Mouse (Mus musculus) embryonic facial prominence, embryonic 12.5 days (tissue): ENCODE results near the gene Spry1. TPM values are rescaled to one million over a fixed set of nuclear protein-coding genes. Genes with fewer than 3 reads are reported as not detected.
A peak's percentile ranks its signal among the peaks of the same experiment; 100 is the strongest.

Source experiments
- ATAC-seq: fragments of 200-750 bp; cut with Nextera tagmentation; 2 replicates; pipeline ENCODE4 v1.8.0; 2017; ENCODE audit not compliant: insufficient number of reproducible peaks, insufficient read depth, low FRiP score, low TSS enrichment
- H3K27ac ChIP-seq: fragments of 300-500 bp; sonication (generic); 2 replicates; pipeline ENCODE4 v1.5.1; 2016; ENCODE audit warnings: mild to moderate bottlenecking
- H3K27me3 ChIP-seq: fragments of 300-500 bp; sonication (generic); 2 replicates; pipeline ENCODE4 v1.6.1; 2016; ENCODE audit warnings: mild to moderate bottlenecking, moderate library complexity
- H3K36me3 ChIP-seq: fragments of 300-500 bp; sonication (generic); 2 replicates; pipeline ENCODE4 v1.6.1; 2016; ENCODE audit warnings: mild to moderate bottlenecking
- H3K4me1 ChIP-seq: fragments of 300-500 bp; sonication (generic); 2 replicates; pipeline ENCODE4 v1.6.1; 2016
- H3K4me2 ChIP-seq: fragments of 300-500 bp; sonication (generic); replicated peaks from 2 replicates; pipeline ENCODE4 v1.6.1; 2016; ENCODE audit warnings: mild to moderate bottlenecking, moderate library complexity
- H3K4me3 ChIP-seq: fragments of 300-500 bp; sonication (generic); 2 replicates; pipeline ENCODE4 v1.5.1; 2016; ENCODE audit warnings: mild to moderate bottlenecking
- H3K9ac ChIP-seq: fragments of 300-500 bp; sonication (generic); 2 replicates; pipeline ENCODE4 v1.6.1; 2016; ENCODE audit warnings: mild to moderate bottlenecking, moderate library complexity
- H3K9me3 ChIP-seq: fragments of 300-500 bp; sonication (generic); 2 replicates; pipeline ENCODE4 v1.6.1; 2016; ENCODE audit warnings: mild to moderate bottlenecking, moderate library complexity
- WGBS: fragments of 180-500 bp; shearing (Covaris S2); methylation state at CpG from one replicate; pipeline ENCODE4 v1.1.7; 2016; 5-methylcytosine and 5-hydroxymethylcytosine counted together
- polyA plus RNA-seq: library from polyadenylated mRNA; unstranded; fragments of >200 nt; fragmentation: Nextera tagmentation; extraction: Ambion mirVana; gene quantifications from 2 replicates; pipeline ENCODE4 v1.2.1, GENCODE M21; 2016

Gene Spry1
- polyA plus RNA-seq, 1 experiment from 2014 or later, result 13.6 TPM

- Histone ChIP-seq H3K4me1 (peaks cover 2% of the 10 kb centered on the region; the same call in 1 of the 2 replicates), H3K27me3 (no peaks in the 10 kb centered on the region), H3K36me3 (no peaks in the 10 kb centered on the region), H3K27ac (no peak overlapping the region), H3K4me2 (no peak overlapping the region), H3K9ac (no peak overlapping the region), H3K4me3 (no peak overlapping the region), H3K9me3 (no peaks in the 10 kb centered on the region)
- 62% methylated on average over 10 of the region's 10 CpGs for WGBS
- no peak for ATAC-seq
These were observed 26.0 kb upstream of the Spry1 start for GRCm38 (mm10) chr3:37613722-37614121.

- Histone ChIP-seq H3K9me3 (no peaks in the 10 kb centered on the region), H3K27me3 (no peaks in the 10 kb centered on the region), H3K36me3 (no peaks in the 10 kb centered on the region), H3K27ac (no peak overlapping the region), H3K4me2 (no peak overlapping the region), H3K4me1 (peaks cover 2% of the 10 kb centered on the region; the same call in 1 of the 2 replicates), H3K4me3 (no peak overlapping the region), H3K9ac (no peak overlapping the region)
- no peak for ATAC-seq
- WGBS, result 70% methylated on average over 10 of the region's 10 CpGs
These were observed 24.7 kb upstream of the Spry1 start for GRCm38 (mm10) chr3:37614878-37615650.

- H3K4me2 ChIP-seq, result 0 out of 2 replicates have a peak overlapping the region, but pooled peaks have one; percentile 7
- 39% methylated on average over 21 of the region's 21 CpGs for WGBS
- H3K4me1 ChIP-seq, result peaks cover 2% of the 10 kb centered on the region; the same call in 1 of the 2 replicates
These were observed 22.9 kb upstream of the Spry1 start for GRCm38 (mm10) chr3:37616586-37617547.

GRCm38 (mm10) chr3:37632246-37632645 lies 7.5 kb upstream of the Spry1 start:
- H3K4me1 ChIP-seq, result no peaks in the 10 kb centered on the region
- no peak for ATAC-seq
- H3K9ac ChIP-seq, result no peak overlapping the region
- H3K4me3 ChIP-seq, result no peak overlapping the region
- no peaks in the 10 kb centered on the region for H3K27me3 ChIP-seq
- no peaks in the 10 kb centered on the region for H3K36me3 ChIP-seq
- H3K4me2 ChIP-seq, result no peak overlapping the region
- WGBS, result 90% methylated on average over 6 of the region's 6 CpGs
- H3K27ac ChIP-seq, result no peak overlapping the region
- H3K9me3 ChIP-seq, result no peaks in the 10 kb centered on the region

More at GRCm38 (mm10) chr3:37616586-37617547, 22.9 kb upstream of the Spry1 start:
- Histone ChIP-seq H3K27me3 (no peaks in the 10 kb centered on the region), H3K4me3 (no peak overlapping the region), H3K27ac (0 out of 2 replicates have a peak overlapping the region, but pooled peaks have one; percentile 30), H3K9me3 (no peaks in the 10 kb centered on the region), H3K9ac (no peak overlapping the region), H3K36me3 (no peaks in the 10 kb centered on the region)
- ATAC-seq, result no peak

GRCm38 (mm10) chr3:37632751-37633150 lies 7.0 kb upstream of the Spry1 start:
- no peak for ATAC-seq
- WGBS, result 77% methylated on average over 3 of the region's 3 CpGs
- no peaks in the 10 kb centered on the region for H3K36me3 ChIP-seq
- no peak overlapping the region for H3K4me2 ChIP-seq
- H3K9ac ChIP-seq, result no peak overlapping the region
- no peak overlapping the region for H3K4me3 ChIP-seq
- H3K9me3 ChIP-seq, result no peaks in the 10 kb centered on the region
- no peaks in the 10 kb centered on the region for H3K27me3 ChIP-seq
- no peak overlapping the region for H3K27ac ChIP-seq
- H3K4me1 ChIP-seq, result no peaks in the 10 kb centered on the region

GRCm38 (mm10) chr3:37634648-37635047 lies 5.1 kb upstream of the Spry1 start:
- H3K9ac ChIP-seq, result no peak overlapping the region
- no peak for ATAC-seq
- H3K27ac ChIP-seq, result no peak overlapping the region
- 37% methylated on average over 4 of the region's 4 CpGs for WGBS
- H3K4me3 ChIP-seq, result no peak overlapping the region
- H3K9me3 ChIP-seq, result no peaks in the 10 kb centered on the region
- H3K4me2 ChIP-seq, result no peak overlapping the region
- H3K36me3 ChIP-seq, result no peaks in the 10 kb centered on the region
- no peaks in the 10 kb centered on the region for H3K4me1 ChIP-seq
- no peaks in the 10 kb centered on the region; the same call in 1 of the 2 replicates for H3K27me3 ChIP-seq

- no peaks in the 10 kb centered on the region for H3K9me3 ChIP-seq
- H3K27me3 ChIP-seq, result no peaks in the 10 kb centered on the region; the same call in 1 of the 2 replicates
- no peaks in the 10 kb centered on the region for H3K36me3 ChIP-seq
- no peak for ATAC-seq
- peaks cover 6% of the 10 kb centered on the region; the same call in 1 of the 2 replicates for H3K4me1 ChIP-seq
- no peak overlapping the region for H3K27ac ChIP-seq
- H3K9ac ChIP-seq, result no peak overlapping the region
- 80% methylated on average over 4 of the region's 4 CpGs for WGBS
- H3K4me2 ChIP-seq, result no peak overlapping the region
- H3K4me3 ChIP-seq, result no peak overlapping the region
These were observed 2.8 kb upstream of the Spry1 start for GRCm38 (mm10) chr3:37636921-37637320.

GRCm38 (mm10) chr3:37640162-37640721 lies 495 bp downstream of the Spry1 start:
- Histone ChIP-seq H3K4me2 (peak overlapping the region; percentile 76), H3K4me3 (peak overlapping the region; percentile 69), H3K9me3 (no peaks in the 10 kb centered on the region), H3K4me1 (peaks cover 19% of the 10 kb centered on the region), H3K9ac (peak overlapping the region; percentile 87), H3K36me3 (peaks cover 17% of the 10 kb centered on the region), H3K27ac (peak overlapping the region; percentile 94), H3K27me3 (peaks cover 9% of the 10 kb centered on the region; the same call in 1 of the 2 replicates)
- WGBS, result under 1% methylated on average over 86 of the region's 86 CpGs
- ATAC-seq, result peak; percentile 57

- H3K36me3 ChIP-seq, result peaks cover 17% of the 10 kb centered on the region
- peaks cover 19% of the 10 kb centered on the region for H3K4me1 ChIP-seq
- H3K9me3 ChIP-seq, result no peaks in the 10 kb centered on the region
- peak overlapping the region; percentile 87 for H3K9ac ChIP-seq
- ATAC-seq, result peak; percentile 70
- peak overlapping the region; percentile 94 for H3K27ac ChIP-seq
- peaks cover 9% of the 10 kb centered on the region; the same call in 1 of the 2 replicates for H3K27me3 ChIP-seq
- under 1% methylated on average over 31 of the region's 47 CpGs for WGBS
- peak overlapping the region; percentile 69 for H3K4me3 ChIP-seq
- peak overlapping the region; percentile 76 for H3K4me2 ChIP-seq
These were observed 1.1 kb downstream of the Spry1 start for GRCm38 (mm10) chr3:37640810-37641209.

GRCm38 (mm10) chr3:37641796-37642680 lies 2.3 kb downstream of the Spry1 start:
- 40% methylated on average over 20 of the region's 20 CpGs for WGBS
- H3K4me3 ChIP-seq, result peak overlapping the region; percentile 69
- H3K9ac ChIP-seq, result 0 out of 2 replicates have a peak overlapping the region, but pooled peaks have one; percentile 28
- H3K36me3 ChIP-seq, result peaks cover 17% of the 10 kb centered on the region
- ATAC-seq, result no peak
- peaks cover 19% of the 10 kb centered on the region for H3K4me1 ChIP-seq
- H3K4me2 ChIP-seq, result peak overlapping the region; percentile 76
- H3K9me3 ChIP-seq, result no peaks in the 10 kb centered on the region
- H3K27ac ChIP-seq, result no peak overlapping the region
- H3K27me3 ChIP-seq, result peaks cover 9% of the 10 kb centered on the region; the same call in 1 of the 2 replicates
